Mouse (Mus musculus): ENCODE results near the gene Zdbf2.

GRCm38 (mm10) chr1:63246862-63247521 is 26.1 kb upstream of the Zdbf2 start:
- TF ChIP-seq POLR2A (IDR thresholded peaks at IDR 0.05; ENCODE audit: insufficient read depth, low read depth, low read length), result no peak
- no peak for TF ChIP-seq CTCF (IDR thresholded peaks at IDR 0.05)

All from heart, adult 2 months (tissue).